Mouse (Mus musculus): ENCODE measurements at regions not wholly inside any gene's neighbourhood (a gene's known extent, or its start where the extent isn't known, plus 50 kb on each side); places are given as distances from the start of the nearest gene placed in this dataset.

DNA sequence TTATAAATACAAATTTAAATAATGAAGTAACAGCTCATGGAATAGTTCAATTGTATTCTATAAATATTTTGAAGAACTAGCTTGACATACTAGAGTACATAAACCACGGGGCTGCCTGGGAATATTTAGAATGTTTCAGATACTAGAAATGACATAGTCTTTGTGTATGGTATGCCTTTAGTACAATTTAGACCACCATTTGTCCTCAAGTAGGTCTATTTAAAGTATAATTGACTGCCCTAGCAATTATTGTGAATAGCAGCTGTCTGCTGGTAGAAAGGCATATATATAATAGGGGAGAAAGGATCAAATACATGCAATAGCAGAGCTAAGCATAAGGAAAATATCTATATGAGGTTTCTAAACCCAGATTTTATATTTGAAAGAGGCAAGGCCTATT lies 550.6 kb upstream of the Itga1 start:
- TF ChIP-seq CTCF (IDR thresholded peaks at IDR 0.05; ENCODE audit: extremely low read depth, insufficient read length, insufficient replicate concordance, low read depth, low read length) (no peak), POLR2A (IDR thresholded peaks at IDR 0.05; ENCODE audit: low read depth, low read length) (no peak)
